Mouse (Mus musculus): Measurements from ENCODE around the gene Fcgrt. TPM values are rescaled to one million over a fixed set of nuclear protein-coding genes. Genes with fewer than 3 reads are reported as not detected.
"Not testable (repeated sequence)": the region's sequence is repeated elsewhere in the genome, so short reads cannot be mapped to it uniquely, and the experiment has no call there.

The Fcgrt gene
- total RNA-seq (2015) (0.54 and 0.62 TPM in 2 replicates), total RNA-seq (2017) (3.9 TPM in 2 replicates)

- ATAC-seq (replicated peaks; ENCODE audit: poor library complexity), result peak; percentile 92
Observed at GRCm38 (mm10) chr7:45103652-45104180, at the start of gene Fcgrt. TSS of gene Fcgrt (minus strand) at chr7:45103851.

DNA sequence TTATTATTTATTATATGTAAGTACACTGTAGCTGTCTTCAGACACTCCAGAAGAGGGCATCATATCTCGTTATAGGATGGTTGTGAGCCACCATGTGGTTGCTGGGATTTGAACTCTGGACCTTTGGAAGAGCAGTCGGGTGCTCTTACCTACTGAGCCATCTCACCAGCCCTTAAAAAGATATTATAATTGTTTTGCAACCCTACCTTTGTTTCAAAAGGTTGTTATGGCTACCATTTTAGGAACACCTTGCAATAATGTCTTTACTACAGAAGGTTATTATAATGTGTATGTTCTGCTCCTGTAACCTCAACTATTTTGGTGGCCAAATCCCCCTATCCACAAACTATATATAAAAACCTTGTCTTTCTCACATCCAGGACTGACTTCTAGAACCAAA lies 49.4 kb upstream of the Fcgrt start:
- not testable (repeated sequence) for ATAC-seq (replicated peaks; ENCODE audit: poor library complexity)

DNA sequence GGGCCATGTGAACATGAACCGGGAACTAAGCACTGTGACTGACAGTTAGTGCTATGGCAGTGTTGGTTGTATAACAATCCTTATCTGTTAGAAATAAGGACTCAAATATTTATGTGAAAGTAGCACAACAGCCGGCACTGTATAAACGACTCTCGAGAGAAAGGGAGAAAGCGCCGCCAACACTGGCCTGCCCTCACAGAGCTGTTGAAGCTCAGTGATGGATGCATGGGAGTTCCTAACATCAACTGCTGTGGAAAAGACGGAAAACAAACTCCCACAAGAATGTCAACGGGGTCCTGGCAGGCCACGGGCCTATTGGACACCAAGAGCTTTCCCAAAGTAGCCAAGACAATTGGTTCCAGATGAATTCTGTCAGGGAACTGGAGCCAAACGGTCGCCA lies 47.7 kb upstream of the Fcgrt start:
- ATAC-seq (replicated peaks; ENCODE audit: poor library complexity), result no peak

GRCm38 (mm10) chr7:45150321-45150720 lies 46.7 kb upstream of the Fcgrt start:
- no peak for ATAC-seq (replicated peaks; ENCODE audit: poor library complexity)

DNA sequence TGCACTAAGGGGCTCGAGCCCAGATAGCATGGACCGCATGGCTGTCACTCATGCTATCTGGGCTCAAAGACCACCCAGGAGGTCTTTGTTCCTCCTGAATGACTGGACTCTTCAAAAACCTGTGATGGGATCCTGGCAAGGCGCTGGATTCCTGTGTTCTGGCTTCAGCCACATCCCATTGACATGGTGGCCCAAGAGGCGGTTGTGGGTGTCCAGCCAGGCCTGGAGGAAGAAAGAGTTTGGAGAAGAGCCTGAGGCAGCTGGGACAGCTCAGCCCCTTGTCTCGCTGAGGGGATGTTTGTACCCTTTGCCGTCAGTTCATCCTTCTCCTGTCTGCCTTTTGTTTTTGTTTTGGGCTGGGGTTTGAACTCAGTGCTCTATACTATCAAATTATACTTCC lies 45.9 kb upstream of the Fcgrt start:
- ATAC-seq (replicated peaks; ENCODE audit: poor library complexity), result no peak

DNA sequence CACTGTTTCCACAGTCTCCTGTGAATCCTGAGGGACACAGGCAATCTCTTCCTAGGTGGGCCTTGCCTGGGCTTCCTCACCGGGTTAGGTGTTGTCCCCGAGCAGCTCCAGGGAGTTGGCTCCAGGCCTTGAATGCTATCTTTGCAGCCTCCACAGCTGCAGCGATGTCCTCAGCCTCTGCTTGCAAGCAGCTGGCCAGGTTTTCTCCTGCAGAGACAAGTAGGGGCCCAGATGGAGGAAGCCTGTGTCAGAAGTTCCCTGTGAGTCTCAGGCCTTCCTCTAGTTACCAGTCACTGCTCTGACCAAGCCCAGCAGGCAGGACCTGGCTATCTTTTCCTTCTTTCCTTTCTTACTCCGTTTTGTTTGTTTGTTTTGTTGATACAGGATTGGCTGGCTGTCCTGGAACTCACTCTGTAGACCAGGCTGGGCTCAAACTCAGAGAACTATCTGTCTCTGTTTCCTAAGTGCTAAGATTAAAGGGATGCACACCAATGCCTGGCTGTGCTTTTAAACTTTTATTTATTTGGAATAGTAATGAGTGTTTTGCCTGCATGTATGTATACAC lies 45.0 kb upstream of the Fcgrt start:
- no peak for ATAC-seq (replicated peaks; ENCODE audit: poor library complexity)

DNA sequence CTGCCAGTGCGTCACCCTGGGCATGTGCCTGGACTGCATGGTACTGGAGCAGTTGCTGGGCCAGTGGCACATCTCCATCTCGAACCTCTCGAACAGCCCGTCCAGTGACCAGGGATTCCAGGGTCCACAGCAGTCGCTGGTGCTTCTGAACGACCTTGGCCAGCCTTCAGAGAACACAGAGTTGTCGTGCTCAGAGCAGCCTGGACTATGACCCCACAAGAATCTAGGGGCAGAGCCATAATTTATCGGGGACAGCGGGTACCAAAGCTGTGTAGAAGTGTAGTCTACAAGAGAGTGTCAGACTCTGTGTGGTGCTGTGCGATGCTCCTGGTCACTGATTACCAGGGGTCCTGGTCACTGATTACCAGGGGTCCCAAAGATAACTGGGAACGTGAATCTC lies 44.2 kb upstream of the Fcgrt start:
- no peak for ATAC-seq (replicated peaks; ENCODE audit: poor library complexity)

DNA sequence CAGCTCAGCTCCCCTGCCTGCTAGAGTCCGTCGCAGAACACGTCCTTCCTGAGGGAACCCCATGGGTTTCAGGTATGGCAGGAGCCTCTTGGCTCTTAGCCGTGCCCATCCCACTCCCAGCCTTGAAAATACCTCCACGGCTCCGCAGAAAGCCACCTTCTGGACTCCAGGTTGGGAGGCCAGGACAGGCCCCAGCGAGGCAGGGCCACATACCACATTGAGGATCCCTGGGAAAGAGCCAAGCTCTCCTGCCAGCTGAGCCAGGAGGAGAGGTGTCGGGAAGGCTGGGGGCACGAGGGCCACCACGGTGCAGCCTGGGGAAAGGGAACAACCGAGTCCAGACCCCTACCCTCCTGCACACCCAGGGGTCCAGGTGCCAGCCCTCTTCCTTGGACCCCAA lies 43.6 kb upstream of the Fcgrt start:
- no peak for ATAC-seq (replicated peaks; ENCODE audit: poor library complexity)

DNA sequence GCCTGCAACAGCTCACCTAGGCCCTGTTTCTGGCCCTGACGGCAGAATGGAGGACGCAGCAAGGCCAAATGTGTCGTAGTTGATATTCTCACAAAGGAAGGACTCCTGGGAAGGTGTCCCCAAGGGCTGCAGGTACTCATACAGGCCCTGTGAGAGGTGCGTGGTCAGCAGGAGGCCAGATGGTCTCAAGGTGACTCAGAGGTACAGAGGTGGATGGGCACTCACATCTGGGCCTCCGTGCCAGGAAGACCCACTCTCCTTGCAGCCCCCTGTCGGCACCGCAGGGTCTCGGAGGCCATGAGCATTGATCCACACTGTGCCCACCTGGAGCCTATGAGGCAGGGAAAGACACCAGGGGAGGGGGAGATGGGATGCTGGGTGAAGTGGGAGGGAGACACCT lies 41.8 kb upstream of the Fcgrt start:
- no peak for ATAC-seq (replicated peaks; ENCODE audit: poor library complexity)

DNA sequence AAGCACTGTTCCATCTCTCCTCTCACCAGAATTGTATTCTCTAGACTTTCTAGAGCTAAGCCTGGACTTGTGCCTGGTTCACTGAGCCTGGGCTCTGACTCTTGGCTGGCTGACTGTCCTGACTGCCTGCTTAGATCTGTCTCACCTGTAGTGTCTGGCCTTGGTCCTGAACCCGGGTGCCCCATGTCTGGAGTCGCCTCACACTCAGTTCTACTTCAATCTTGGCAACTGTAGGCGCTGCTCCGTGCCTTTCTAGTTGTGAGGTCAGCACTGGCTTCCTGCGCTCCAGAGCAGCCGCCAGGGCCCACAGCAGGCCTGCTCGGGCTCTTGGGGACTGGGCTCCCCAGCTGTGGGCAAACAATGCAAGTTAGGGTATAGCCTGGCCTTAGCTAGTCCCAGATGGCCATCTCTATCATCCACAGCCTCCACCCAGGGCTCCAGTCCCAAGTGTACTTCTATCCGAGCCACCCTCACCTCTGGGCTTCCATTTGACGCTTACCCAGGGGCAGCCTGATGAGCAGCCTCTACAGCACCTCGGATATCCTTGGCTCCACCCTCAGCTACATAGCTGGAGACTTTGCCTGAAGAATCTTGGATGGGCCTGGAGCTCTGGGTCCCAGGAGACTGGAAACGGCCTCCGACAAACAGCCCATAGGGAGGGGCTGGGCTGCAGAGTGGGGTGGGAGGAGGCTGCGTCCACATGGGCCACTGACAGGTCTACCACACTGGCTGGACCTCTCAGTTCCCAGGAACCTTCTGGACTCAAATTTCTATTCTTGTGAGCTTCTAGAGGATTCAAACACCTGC lies 40.9 kb upstream of the Fcgrt start:
- no peak for ATAC-seq (replicated peaks; ENCODE audit: poor library complexity)

GRCm38 (mm10) chr7:45141914-45142313 lies 38.3 kb upstream of the Fcgrt start:
- no peak for ATAC-seq (replicated peaks; ENCODE audit: poor library complexity)

- no peak for ATAC-seq (replicated peaks; ENCODE audit: poor library complexity)
Observed at GRCm38 (mm10) chr7:45141319-45141718, 37.7 kb upstream of the Fcgrt start.

DNA sequence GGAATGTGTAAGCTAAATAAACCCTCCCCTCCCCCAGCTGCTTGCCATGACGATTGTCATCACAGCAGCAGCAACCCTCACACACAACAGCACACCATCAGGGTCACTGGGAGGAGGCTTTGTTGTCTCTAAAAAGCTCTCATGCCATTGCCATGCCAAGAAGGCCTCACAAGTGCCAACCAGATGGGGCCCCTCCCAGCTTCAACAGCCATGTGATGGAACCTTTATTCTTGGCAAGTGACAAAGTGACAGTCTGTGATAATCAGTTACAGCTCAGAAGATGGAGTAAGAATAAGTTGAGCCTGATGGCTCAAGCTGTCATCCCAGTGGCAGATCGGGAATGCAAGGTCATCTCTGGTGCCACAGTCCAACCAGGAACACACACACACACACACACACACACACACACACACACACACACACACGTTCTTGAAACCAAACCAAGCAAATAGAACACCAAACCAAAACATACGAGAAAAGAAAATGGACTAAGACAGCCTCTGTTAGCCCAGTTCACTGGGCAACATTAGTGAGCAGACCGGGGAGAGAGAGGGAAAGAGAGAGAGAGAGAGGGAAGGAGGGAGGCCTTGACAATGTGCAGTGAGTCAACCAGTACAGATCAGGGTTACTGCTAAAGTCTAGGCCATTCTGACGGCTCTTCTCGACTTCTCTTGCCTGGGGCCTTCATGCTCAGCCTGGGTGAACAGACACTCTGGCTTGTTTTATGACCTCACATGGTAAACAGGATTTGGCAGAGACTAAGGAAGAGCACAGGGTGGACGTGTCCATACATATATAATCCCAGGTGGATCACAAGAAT lies 36.5 kb upstream of the Fcgrt start:
- peak; percentile 20 for ATAC-seq (replicated peaks; ENCODE audit: poor library complexity)

DNA sequence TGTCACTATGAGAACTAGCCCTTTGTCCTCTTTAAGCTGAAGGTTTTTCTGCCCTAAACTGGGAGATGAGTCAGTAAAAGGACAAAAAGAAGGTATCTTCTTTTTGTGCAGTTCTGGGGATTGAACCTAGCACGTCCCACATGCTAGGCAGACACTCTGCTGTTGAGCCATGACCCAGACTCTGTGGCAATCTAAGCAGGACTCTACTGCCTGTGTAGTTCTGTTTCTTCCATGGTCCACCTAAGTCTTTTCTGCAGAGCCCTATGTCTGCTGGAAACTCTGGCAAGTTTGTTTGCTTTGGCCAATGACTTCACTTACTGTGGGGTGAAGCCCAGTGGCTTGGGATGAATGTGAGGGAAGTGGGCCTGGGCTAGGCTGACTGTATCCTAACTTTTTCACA lies 34.8 kb upstream of the Fcgrt start:
- ATAC-seq (replicated peaks; ENCODE audit: poor library complexity), result no peak

- peak; percentile 71 for ATAC-seq (replicated peaks; ENCODE audit: poor library complexity)
Observed at GRCm38 (mm10) chr7:45137171-45138006, 33.7 kb upstream of the Fcgrt start.

DNA sequence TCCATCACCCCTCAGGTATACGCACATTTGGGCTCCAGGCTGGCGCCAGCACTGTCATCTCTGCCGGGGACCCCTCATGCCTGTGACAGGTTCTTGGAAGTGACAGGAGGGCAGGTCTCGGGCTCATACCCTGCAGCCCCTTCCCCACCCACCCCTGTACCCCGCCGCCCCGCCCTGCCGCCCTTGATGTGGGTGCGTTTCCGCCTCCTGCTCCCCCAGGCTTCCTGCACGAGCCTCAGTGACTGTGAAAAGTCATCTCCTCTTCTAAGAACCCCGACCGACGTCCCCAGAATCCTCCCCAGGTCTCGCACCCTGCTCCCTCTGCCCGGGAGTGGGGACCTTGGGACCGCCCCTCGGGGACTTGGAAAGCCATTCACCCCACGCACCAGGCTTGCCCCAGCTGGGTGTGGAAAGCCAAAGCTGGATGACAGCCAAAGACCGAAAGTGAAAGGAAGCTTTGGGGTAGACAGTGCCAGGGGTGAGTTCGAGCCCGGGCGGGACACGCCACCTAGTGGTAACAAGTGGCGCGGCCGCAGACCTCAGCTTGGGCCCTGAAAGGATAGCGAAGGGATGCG lies 32.4 kb upstream of the Fcgrt start, which contains the start of the genes Gm45713 and Flt3l:
Gm45713 (minus strand) TSS at position 239 of the 575 bp plus-strand sequence.
Flt3l (minus strand) TSS at position 440 of the 575 bp plus-strand sequence.
- peak; percentile 58 for ATAC-seq (replicated peaks; ENCODE audit: poor library complexity)

- no peak for ATAC-seq (replicated peaks; ENCODE audit: poor library complexity)
Observed at GRCm38 (mm10) chr7:45135370-45135769, 31.7 kb upstream of the Fcgrt start.

GRCm38 (mm10) chr7:45134544-45135026 lies 30.9 kb upstream of the Fcgrt start:
- ATAC-seq (replicated peaks; ENCODE audit: poor library complexity), result peak; percentile 34

- ATAC-seq (replicated peaks; ENCODE audit: poor library complexity), result no peak
Observed at GRCm38 (mm10) chr7:45133446-45134159, 30.0 kb upstream of the Fcgrt start.

All from megakaryocyte progenitor cell, adult 5-6 weeks (primary cell).